Mouse (Mus musculus) forebrain, postnatal 0 days (tissue): ENCODE data around the gene Phldb1. TPM values are rescaled to one million over a fixed set of nuclear protein-coding genes. Genes with fewer than 3 reads are reported as not detected.

Experiments
- ATAC-seq: fragments of 200-750 bp; cut with Nextera tagmentation; 2 replicates; pipeline ENCODE4 v1.8.0; 2017; ENCODE audit warnings: mild to moderate bottlenecking, moderate library complexity
- DNase-seq: peaks from one replicate; pipeline ENCODE4 v3.0.0-alpha.2; 2015
- H3K27ac ChIP-seq: fragments of 300-500 bp; sonication (generic); 2 replicates; pipeline ENCODE4 v1.5.1; 2014; ENCODE audit warnings: low read depth, mild to moderate bottlenecking, antibody characterized with exemption, low read length, moderate library complexity, mixed read lengths
- H3K27me3 ChIP-seq: fragments of 300-500 bp; sonication (generic); 2 replicates; pipeline ENCODE4 v1.6.1; 2014; ENCODE audit warnings: mild to moderate bottlenecking, low read length, mixed read lengths; ENCODE audit not compliant: insufficient read depth
- H3K36me3 ChIP-seq: fragments of 300-500 bp; sonication (generic); 2 replicates; pipeline ENCODE4 v1.6.1; 2014; ENCODE audit warnings: mild to moderate bottlenecking, moderate library complexity; ENCODE audit not compliant: insufficient read depth
- H3K4me1 ChIP-seq: fragments of 300-500 bp; sonication (generic); 2 replicates; pipeline ENCODE4 v1.6.1; 2014; ENCODE audit warnings: antibody characterized with exemption; ENCODE audit not compliant: insufficient read depth
- H3K4me2 ChIP-seq: fragments of 300-500 bp; sonication (generic); 2 replicates; pipeline ENCODE4 v1.6.1; 2014; ENCODE audit warnings: low read depth, mild to moderate bottlenecking, moderate library complexity
- H3K4me3 ChIP-seq: fragments of 300-500 bp; sonication (generic); 2 replicates; pipeline ENCODE4 v1.5.1; 2014; ENCODE audit warnings: low read depth, low read length, mixed read lengths
- H3K9ac ChIP-seq: fragments of 300-500 bp; sonication (generic); 2 replicates; pipeline ENCODE4 v1.6.1; 2014; ENCODE audit warnings: mild to moderate bottlenecking
- H3K9me3 ChIP-seq: fragments of 300-500 bp; sonication (generic); 2 replicates; pipeline ENCODE4 v1.6.1; 2016; ENCODE audit warnings: low read length
- CTCF ChIP-seq: sonication (generic); IDR thresholded peaks from 2 replicates; pipeline ENCODE4 v1.5.1; 2016; ENCODE audit warnings: antibody characterized with exemption, control low read depth, low read depth
- WGBS: fragments of 180-500 bp; shearing (Covaris S2); extraction: QIAGEN DNeasy Blood & Tissue Kit; methylation state at CpG from one replicate; pipeline ENCODE4 v1.1.7; 2014; 5-methylcytosine and 5-hydroxymethylcytosine counted together
- polyA plus RNA-seq: library from polyadenylated mRNA; unstranded; fragments of >200 nt; fragmentation: Nextera tagmentation; extraction: Ambion mirVana; gene quantifications from 2 replicates; pipeline ENCODE4 v1.2.1, GENCODE M21; 2015
- total RNA-seq: library from RNA; depleted of rRNA; stranded (reverse); fragments of >200 nt; gene quantifications from 2 replicates; pipeline ENCODE4 v1.2.3, GENCODE M21; 2014

The Phldb1 gene
- total and polyA plus RNA-seq, 2 experiments from 2014 or later: 34.3 to 129 TPM

- Histone ChIP-seq H3K27ac (no peak overlapping the region), H3K4me2 (peak overlapping the region; percentile 20; the same call in 1 of the 2 replicates), H3K36me3 (no peaks in the 10 kb centered on the region), H3K27me3 (no peaks in the 10 kb centered on the region), H3K9me3 (no peaks in the 10 kb centered on the region), H3K4me1 (no peaks in the 10 kb centered on the region), H3K4me3 (no peak overlapping the region), H3K9ac (no peak overlapping the region)
- WGBS: 26% methylated on average over 26 of the region's 26 CpGs
- peak; percentile 80 for TF ChIP-seq CTCF
- ATAC-seq (peak; percentile 59; the same call in 1 of the 2 replicates), DNase-seq (peak; percentile 82)
Observed at GRCm38 (mm10) chr9:44655098-44656066, 79.6 kb downstream of the Phldb1 start.

DNA sequence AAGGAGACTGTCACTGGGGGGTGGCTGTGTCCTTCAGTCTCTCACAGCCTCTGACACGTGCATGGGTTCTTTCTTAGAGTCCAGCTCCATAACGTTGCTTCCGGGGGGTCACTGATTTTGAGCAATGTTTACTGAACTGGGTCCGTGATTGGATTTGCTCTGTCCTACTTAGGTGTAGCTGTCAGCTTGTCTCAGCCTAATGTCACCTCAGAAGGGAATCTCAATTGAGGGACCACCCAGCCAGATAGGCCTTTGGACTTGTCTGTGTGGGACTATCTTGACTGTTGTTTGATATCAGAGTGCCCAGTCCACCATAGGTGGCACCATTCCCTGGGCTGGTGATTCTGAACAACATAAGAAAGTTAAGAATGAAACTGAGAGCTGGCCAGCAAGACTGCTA is 81.1 kb downstream of the Phldb1 start:
- H3K4me2 ChIP-seq: no peak overlapping the region
- WGBS: 80% methylated on average over 4 of the region's 4 CpGs
- no peak for DNase-seq
- H3K9ac ChIP-seq: no peak overlapping the region
- TF ChIP-seq CTCF: no peak
- no peaks in the 10 kb centered on the region for H3K9me3 ChIP-seq
- H3K4me1 ChIP-seq: no peaks in the 10 kb centered on the region
- H3K4me3 ChIP-seq: no peak overlapping the region
- no peaks in the 10 kb centered on the region for H3K36me3 ChIP-seq
- no peaks in the 10 kb centered on the region for H3K27me3 ChIP-seq
- no peak for ATAC-seq
- H3K27ac ChIP-seq: no peak overlapping the region

DNA sequence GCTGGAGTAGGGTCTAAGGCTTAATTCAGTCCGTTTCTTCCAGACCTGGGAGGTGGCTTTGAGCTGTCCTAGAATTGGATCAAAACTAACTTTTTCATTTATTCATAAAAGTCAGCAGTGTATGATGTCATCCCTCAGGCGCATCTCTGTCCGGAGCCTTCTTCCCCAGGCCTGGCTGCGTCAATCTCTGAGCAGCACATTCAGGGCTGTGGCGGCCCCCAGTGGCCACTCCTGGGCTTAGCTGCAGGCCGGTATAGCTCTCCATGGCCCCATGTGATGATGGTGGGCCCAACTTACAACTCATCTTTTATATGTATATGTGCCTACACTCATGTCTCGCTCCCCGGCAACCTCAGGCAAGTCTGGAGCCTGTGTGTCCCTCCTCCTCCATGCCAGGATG is 83.0 kb downstream of the Phldb1 start:
- Histone ChIP-seq H3K27me3 (no peaks in the 10 kb centered on the region), H3K4me3 (no peak overlapping the region), H3K36me3 (no peaks in the 10 kb centered on the region), H3K4me1 (no peaks in the 10 kb centered on the region), H3K9me3 (no peaks in the 10 kb centered on the region), H3K4me2 (no peak overlapping the region), H3K27ac (no peak overlapping the region), H3K9ac (no peak overlapping the region)
- ATAC-seq (peak; percentile 91), DNase-seq (peak; percentile 72)
- 14% methylated on average over 8 of the region's 8 CpGs for WGBS
- TF ChIP-seq CTCF: peak; percentile 85

GRCm38 (mm10) chr9:44648881-44649281 is 86.1 kb downstream of the Phldb1 start:
- no peak for TF ChIP-seq CTCF
- no peaks in the 10 kb centered on the region for H3K9me3 ChIP-seq
- H3K4me2 ChIP-seq: no peak overlapping the region
- DNase-seq (no peak), ATAC-seq (no peak)
- no peak overlapping the region for H3K9ac ChIP-seq
- no peak overlapping the region for H3K4me3 ChIP-seq
- H3K4me1 ChIP-seq: no peaks in the 10 kb centered on the region
- 73% methylated on average over 7 of the region's 7 CpGs for WGBS
- H3K27ac ChIP-seq: no peak overlapping the region
- H3K36me3 ChIP-seq: no peaks in the 10 kb centered on the region
- no peaks in the 10 kb centered on the region for H3K27me3 ChIP-seq

DNA sequence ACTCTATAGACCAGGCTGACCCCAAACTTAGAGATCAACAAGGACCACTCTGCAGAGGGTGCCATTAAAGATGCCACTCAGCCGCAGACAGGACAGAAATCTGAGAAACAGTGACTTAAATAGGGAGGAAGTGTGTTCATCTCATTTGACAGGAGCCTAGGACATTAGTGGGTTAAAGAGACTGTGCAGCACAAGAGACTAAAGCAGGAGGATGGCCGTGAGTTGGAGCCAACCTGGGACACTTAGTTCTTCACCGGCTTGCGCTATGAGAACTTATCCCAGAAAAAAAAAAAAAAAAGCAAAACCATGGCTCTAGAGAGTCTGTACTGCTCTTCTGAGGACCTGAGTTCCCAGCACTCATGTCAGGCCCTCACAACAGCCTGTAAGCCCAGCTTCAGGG is 87.3 kb downstream of the Phldb1 start:
- DNase-seq (no peak), ATAC-seq (no peak)
- no peaks in the 10 kb centered on the region for H3K27me3 ChIP-seq
- TF ChIP-seq CTCF: no peak
- WGBS: 85% methylated on average over 4 of the region's 4 CpGs
- no peak overlapping the region for H3K4me2 ChIP-seq
- H3K4me1 ChIP-seq: no peaks in the 10 kb centered on the region
- no peak overlapping the region for H3K27ac ChIP-seq
- no peaks in the 10 kb centered on the region for H3K36me3 ChIP-seq
- no peak overlapping the region for H3K9ac ChIP-seq
- no peaks in the 10 kb centered on the region for H3K9me3 ChIP-seq
- no peak overlapping the region for H3K4me3 ChIP-seq

- TF ChIP-seq CTCF: no peak
- no peak overlapping the region for H3K4me2 ChIP-seq
- WGBS: 94% methylated on average over 8 of the region's 8 CpGs
Observed at GRCm38 (mm10) chr9:44647026-44647425, 88.0 kb downstream of the Phldb1 start.

DNA sequence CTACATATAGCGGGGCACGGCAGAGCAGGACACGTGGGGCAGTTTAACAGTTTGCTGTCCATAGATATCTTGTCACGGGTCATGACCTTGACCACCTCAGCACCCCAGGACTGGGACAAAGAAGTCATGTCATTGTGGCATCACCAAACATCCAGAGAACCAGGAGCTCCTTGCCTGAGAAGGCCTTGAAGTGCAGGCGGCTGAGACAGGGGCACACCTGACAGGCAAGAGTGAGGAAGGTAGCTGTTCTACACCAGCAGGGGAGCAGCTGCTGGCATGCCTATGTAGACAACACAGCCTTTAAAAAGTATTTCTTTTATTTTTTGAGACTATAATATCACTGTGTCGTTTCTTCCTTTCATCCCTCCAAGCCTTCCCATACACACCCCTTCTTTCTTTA is 88.6 kb downstream of the Phldb1 start:
- H3K27me3 ChIP-seq: no peaks in the 10 kb centered on the region
- H3K4me3 ChIP-seq: no peak overlapping the region
- no peak overlapping the region for H3K27ac ChIP-seq
- 88% methylated on average over 6 of the region's 6 CpGs for WGBS
- DNase-seq (no peak), ATAC-seq (no peak)
- no peaks in the 10 kb centered on the region for H3K9me3 ChIP-seq
- no peak overlapping the region for H3K4me2 ChIP-seq
- TF ChIP-seq CTCF: no peak
- H3K9ac ChIP-seq: no peak overlapping the region
- H3K4me1 ChIP-seq: no peaks in the 10 kb centered on the region
- no peaks in the 10 kb centered on the region for H3K36me3 ChIP-seq

More at GRCm38 (mm10) chr9:44647026-44647425, 88.0 kb downstream of the Phldb1 start:
- Histone ChIP-seq H3K27me3 (no peaks in the 10 kb centered on the region), H3K9me3 (no peaks in the 10 kb centered on the region), H3K9ac (no peak overlapping the region), H3K4me1 (no peaks in the 10 kb centered on the region), H3K27ac (no peak overlapping the region), H3K4me3 (no peak overlapping the region), H3K36me3 (no peaks in the 10 kb centered on the region)
- ATAC-seq: no peak
- DNase-seq: no peak
